Mouse (Mus musculus): ENCODE results near the gene Epha3. TPM values are rescaled to one million over a fixed set of nuclear protein-coding genes. Genes with fewer than 3 reads are reported as not detected.

Gene Epha3
- total and polyA plus RNA-seq, 3 experiments, result 0.39 to 0.48 (median 0.44) TPM

- peak; percentile 3 to 16 for DNase-seq
- WGBS, result 66% methylated on average over 3 of the region's 3 CpGs
- Histone ChIP-seq H3K4me1 (ENCODE audit: control insufficient read depth, insufficient read depth, low read length) (no peaks in the 10 kb centered on the region), H3K9ac (ENCODE audit: low read depth, low read length) (no peak overlapping the region), H3K27ac (no peak overlapping the region), H3K4me3 (no peak overlapping the region), H3K36me3 (ENCODE audit: control insufficient read depth, insufficient read depth, low read length) (no peaks in the 10 kb centered on the region), H3K27me3 (ENCODE audit: control insufficient read depth, insufficient read depth, low read length) (no peaks in the 10 kb centered on the region), H3K79me2 (replicated peaks; ENCODE audit: control insufficient read depth, insufficient read depth, low read length) (no peaks in the 10 kb centered on the region)
- intact Hi-C loops (cut with DNase I), result no loop called here
- TF ChIP-seq POLR2A (IDR thresholded peaks at IDR 0.05; ENCODE audit: insufficient read depth, low read depth, low read length) (no peak), CTCF (IDR thresholded peaks at IDR 0.05) (no peak), EP300 (IDR thresholded peaks at IDR 0.05; ENCODE audit: insufficient read depth, low read depth, low read length) (no peak)
Observed at GRCm38 (mm10) chr16:63801436-63801835, 62.5 kb downstream of the Epha3 start.

- no peak for TF ChIP-seq POLR2A (IDR thresholded peaks at IDR 0.05; ENCODE audit: insufficient read depth, low read depth, low read length)
- TF ChIP-seq EP300 (IDR thresholded peaks at IDR 0.05; ENCODE audit: insufficient read depth, low read depth, low read length), result no peak
- no peak for TF ChIP-seq CTCF (IDR thresholded peaks at IDR 0.05)
- whole genome bisulfite sequencing, result 84% methylated on average over 2 of the region's 2 CpGs
- intact Hi-C loops (cut with DNase I), result no loop called here
Observed at GRCm38 (mm10) chr16:63798341-63798740, 65.6 kb downstream of the Epha3 start.

GRCm38 (mm10) chr16:63794292-63794691, 69.7 kb downstream of the Epha3 start:
- intact Hi-C loops (cut with DNase I), result no loop called here
- Histone ChIP-seq H3K36me3 (ENCODE audit: control insufficient read depth, insufficient read depth, low read length) (no peaks in the 10 kb centered on the region), H3K27me3 (ENCODE audit: control insufficient read depth, insufficient read depth, low read length) (no peaks in the 10 kb centered on the region), H3K79me2 (replicated peaks; ENCODE audit: control insufficient read depth, insufficient read depth, low read length) (no peaks in the 10 kb centered on the region), H3K4me3 (no peak overlapping the region), H3K9ac (ENCODE audit: low read depth, low read length) (no peak overlapping the region), H3K27ac (no peak overlapping the region), H3K4me1 (ENCODE audit: control insufficient read depth, insufficient read depth, low read length) (no peaks in the 10 kb centered on the region)
- WGBS, result 59% methylated on average over 5 of the region's 5 CpGs
- DNase-seq, result no peak
- TF ChIP-seq EP300 (IDR thresholded peaks at IDR 0.05; ENCODE audit: insufficient read depth, low read depth, low read length) (no peak), POLR2A (IDR thresholded peaks at IDR 0.05; ENCODE audit: insufficient read depth, low read depth, low read length) (no peak), CTCF (IDR thresholded peaks at IDR 0.05) (no peak)

More at GRCm38 (mm10) chr16:63798341-63798740, 65.6 kb downstream of the Epha3 start:
- Histone ChIP-seq H3K4me3 (no peak overlapping the region), H3K36me3 (ENCODE audit: control insufficient read depth, insufficient read depth, low read length) (no peaks in the 10 kb centered on the region), H3K4me1 (ENCODE audit: control insufficient read depth, insufficient read depth, low read length) (no peaks in the 10 kb centered on the region), H3K27me3 (ENCODE audit: control insufficient read depth, insufficient read depth, low read length) (no peaks in the 10 kb centered on the region), H3K79me2 (replicated peaks; ENCODE audit: control insufficient read depth, insufficient read depth, low read length) (no peaks in the 10 kb centered on the region), H3K9ac (ENCODE audit: low read depth, low read length) (no peak overlapping the region), H3K27ac (no peak overlapping the region)
- DNase-seq, result no peak

- DNase-seq, result no peak
- H3K27ac ChIP-seq, result no peak overlapping the region
- H3K9ac ChIP-seq (ENCODE audit: low read depth, low read length), result no peak overlapping the region
- TF ChIP-seq POLR2A (IDR thresholded peaks at IDR 0.05; ENCODE audit: insufficient read depth, low read depth, low read length), result no peak
- no peak for TF ChIP-seq CTCF (IDR thresholded peaks at IDR 0.05)
- TF ChIP-seq EP300 (IDR thresholded peaks at IDR 0.05; ENCODE audit: insufficient read depth, low read depth, low read length), result no peak
- no peaks in the 10 kb centered on the region for H3K4me1 ChIP-seq (ENCODE audit: control insufficient read depth, insufficient read depth, low read length)
- 53% methylated on average over 1 of the region's 1 CpGs for WGBS
- no peaks in the 10 kb centered on the region for H3K27me3 ChIP-seq (ENCODE audit: control insufficient read depth, insufficient read depth, low read length)
- no peaks in the 10 kb centered on the region for H3K36me3 ChIP-seq (ENCODE audit: control insufficient read depth, insufficient read depth, low read length)
- intact Hi-C loops (cut with DNase I), result no loop called here
- H3K4me3 ChIP-seq, result no peak overlapping the region
- H3K79me2 ChIP-seq (replicated peaks; ENCODE audit: control insufficient read depth, insufficient read depth, low read length), result no peaks in the 10 kb centered on the region
Observed at GRCm38 (mm10) chr16:63793805-63794204, 70.2 kb downstream of the Epha3 start.

- no peaks in the 10 kb centered on the region for H3K36me3 ChIP-seq (ENCODE audit: control insufficient read depth, insufficient read depth, low read length)
- H3K4me3 ChIP-seq, result no peak overlapping the region
- H3K79me2 ChIP-seq (replicated peaks; ENCODE audit: control insufficient read depth, insufficient read depth, low read length), result no peaks in the 10 kb centered on the region
- 48% methylated on average over 2 of the region's 2 CpGs for WGBS
- H3K27me3 ChIP-seq (ENCODE audit: control insufficient read depth, insufficient read depth, low read length), result no peaks in the 10 kb centered on the region
- no peak for DNase-seq
- TF ChIP-seq POLR2A (IDR thresholded peaks at IDR 0.05; ENCODE audit: insufficient read depth, low read depth, low read length) (no peak), CTCF (IDR thresholded peaks at IDR 0.05) (no peak), EP300 (IDR thresholded peaks at IDR 0.05; ENCODE audit: insufficient read depth, low read depth, low read length) (no peak)
- intact Hi-C loops (cut with DNase I), result no loop called here
- H3K4me1 ChIP-seq (ENCODE audit: control insufficient read depth, insufficient read depth, low read length), result no peaks in the 10 kb centered on the region
- H3K27ac ChIP-seq, result no peak overlapping the region
- H3K9ac ChIP-seq (ENCODE audit: low read depth, low read length), result no peak overlapping the region
Observed at GRCm38 (mm10) chr16:63792084-63792483, 71.9 kb downstream of the Epha3 start.

GRCm38 (mm10) chr16:63783544-63783943, 80.4 kb downstream of the Epha3 start:
- Histone ChIP-seq H3K4me1 (ENCODE audit: control insufficient read depth, insufficient read depth, low read length) (no peaks in the 10 kb centered on the region), H3K36me3 (ENCODE audit: control insufficient read depth, insufficient read depth, low read length) (no peaks in the 10 kb centered on the region), H3K79me2 (replicated peaks; ENCODE audit: control insufficient read depth, insufficient read depth, low read length) (no peaks in the 10 kb centered on the region), H3K27me3 (ENCODE audit: control insufficient read depth, insufficient read depth, low read length) (no peaks in the 10 kb centered on the region), H3K4me3 (no peak overlapping the region), H3K27ac (no peak overlapping the region), H3K9ac (ENCODE audit: low read depth, low read length) (no peak overlapping the region)
- TF ChIP-seq EP300 (IDR thresholded peaks at IDR 0.05; ENCODE audit: insufficient read depth, low read depth, low read length), result no peak
- DNase-seq, result no peak
- WGBS, result 82% methylated on average over 7 of the region's 7 CpGs
- intact Hi-C loops (cut with DNase I), result no loop called here
